Mouse (Mus musculus): ENCODE results near the gene Cbr2.

- TF ChIP-seq POU5F1 (IDR thresholded peaks at IDR 0.05; ENCODE audit: borderline replicate concordance, low read length) (no peak), CTCF (conservative IDR thresholded peaks at IDR 0.05; ENCODE audit: low read length) (no peak)
Measured at GRCm38 (mm10) chr11:120693461-120693860, 38.5 kb downstream of the Cbr2 start.

All from E14TG2a.4 (cell line).